Mouse (Mus musculus) lung, embryonic 16.5 days (tissue): ENCODE data around the gene Cnot2. TPM values are rescaled to one million over a fixed set of nuclear protein-coding genes. Genes with fewer than 3 reads are reported as not detected.
"Not testable (repeated sequence)": the region's sequence is repeated elsewhere in the genome, so short reads cannot be mapped to it uniquely, and the experiment has no call there.

Experiments
- ATAC-seq: fragments of 200-750 bp; cut with Nextera tagmentation; 2 replicates; pipeline ENCODE4 v1.8.0; 2017; ENCODE audit warnings: low read depth, mild to moderate bottlenecking, moderate library complexity
- H3K27ac ChIP-seq: fragments of 300-500 bp; sonication (generic); 2 replicates; pipeline ENCODE4 v1.5.1; 2014; ENCODE audit warnings: mild to moderate bottlenecking, control low read depth, low read length
- H3K27me3 ChIP-seq: fragments of 300-500 bp; sonication (generic); 2 replicates; pipeline ENCODE4 v1.6.1; 2014; ENCODE audit warnings: low read depth, low read length, mixed read lengths; ENCODE audit not compliant: control insufficient read depth, insufficient read depth
- H3K36me3 ChIP-seq: fragments of 300-500 bp; sonication (generic); 2 replicates; pipeline ENCODE4 v1.6.1; 2014; ENCODE audit warnings: low read length; ENCODE audit not compliant: control insufficient read depth, insufficient read depth
- H3K4me1 ChIP-seq: fragments of 300-500 bp; sonication (generic); replicated peaks from 2 replicates; pipeline ENCODE4 v1.6.1; 2014; ENCODE audit warnings: low read length, mixed read lengths; ENCODE audit not compliant: control insufficient read depth, insufficient read depth
- H3K4me2 ChIP-seq: fragments of 300-500 bp; sonication (generic); 2 replicates; pipeline ENCODE4 v1.6.1; 2014; ENCODE audit warnings: low read depth, low read length, control low read depth
- H3K4me3 ChIP-seq: fragments of 300-500 bp; sonication (generic); 2 replicates; pipeline ENCODE4 v1.5.1; 2014; ENCODE audit warnings: mild to moderate bottlenecking, low read length, control low read depth
- H3K9ac ChIP-seq: fragments of 300-500 bp; sonication (generic); 2 replicates; pipeline ENCODE4 v1.6.1; 2014; ENCODE audit warnings: low read length, control low read depth
- H3K9me3 ChIP-seq: fragments of 300-500 bp; sonication (generic); 2 replicates; pipeline ENCODE4 v1.6.1; 2016; ENCODE audit warnings: low read length; ENCODE audit not compliant: control insufficient read depth
- WGBS: fragments of 180-500 bp; shearing (Covaris S2); extraction: QIAGEN DNeasy Blood & Tissue Kit; methylation state at CpG from one replicate; pipeline ENCODE4 v1.1.7; 2014; 5-methylcytosine and 5-hydroxymethylcytosine counted together
- polyA plus RNA-seq: library from polyadenylated mRNA; unstranded; fragments of >200 nt; fragmentation: Nextera tagmentation; extraction: Ambion mirVana; gene quantifications from 2 replicates; pipeline ENCODE4 v1.2.1, GENCODE M21; 2015

Gene Cnot2
- polyA plus RNA-seq: 97.7 and 100 TPM in 2 replicates

GRCm38 (mm10) chr10:116581369-116581718 lies at the start of gene Cnot2:
Gene Cnot2 (minus strand): TSS chr10:116581511.
- Histone ChIP-seq H3K27ac (peak within 1 kb of the TSS; percentile 98), H3K9me3 (no peaks in the 10 kb centered on the region), H3K4me3 (peak within 1 kb of the TSS; percentile 98), H3K4me2 (peak within 1 kb of the TSS; percentile 72), H3K4me1 (peaks cover 6% of the 10 kb centered on the region; the same call in 1 of the 2 replicates), H3K27me3 (no peaks in the 10 kb centered on the region), H3K36me3 (peaks cover 3% of the 10 kb centered on the region; the same call in 1 of the 2 replicates), H3K9ac (peak within 1 kb of the TSS; percentile 97)
- ATAC-seq: peak; percentile 89
- WGBS: under 1% methylated on average over 44 of the region's 47 CpGs

GRCm38 (mm10) chr10:116628926-116629325 lies 47.6 kb upstream of the Cnot2 start:
- no peak for ATAC-seq
- Histone ChIP-seq H3K4me1 (no peaks in the 10 kb centered on the region), H3K9ac (no peak overlapping the region), H3K4me2 (no peak overlapping the region), H3K4me3 (no peak overlapping the region), H3K9me3 (no peaks in the 10 kb centered on the region), H3K27ac (no peak overlapping the region), H3K27me3 (no peaks in the 10 kb centered on the region), H3K36me3 (no peaks in the 10 kb centered on the region)
- 73% methylated on average over 5 of the region's 5 CpGs for WGBS

GRCm38 (mm10) chr10:116626009-116626408 lies 44.7 kb upstream of the Cnot2 start:
- Histone ChIP-seq H3K4me2 (no peak overlapping the region), H3K4me1 (no peaks in the 10 kb centered on the region), H3K9ac (no peak overlapping the region), H3K36me3 (no peaks in the 10 kb centered on the region), H3K27ac (no peak overlapping the region), H3K9me3 (peaks cover 7% of the 10 kb centered on the region), H3K27me3 (no peaks in the 10 kb centered on the region), H3K4me3 (no peak overlapping the region)
- ATAC-seq: no peak
- WGBS: 89% methylated on average over 1 of the region's 1 CpGs

- H3K36me3 ChIP-seq, H3K4me2 ChIP-seq, ATAC-seq, H3K27me3 ChIP-seq, H3K27ac ChIP-seq, H3K4me3 ChIP-seq, H3K4me1 ChIP-seq, H3K9ac ChIP-seq, H3K9me3 ChIP-seq: not testable (repeated sequence)
- 91% methylated on average over 8 of the region's 10 CpGs for WGBS
These were observed 31.9 kb upstream of the Cnot2 start for GRCm38 (mm10) chr10:116613250-116613649.

GRCm38 (mm10) chr10:116604905-116605162 lies 23.5 kb upstream of the Cnot2 start:
- H3K4me3 ChIP-seq: no peak overlapping the region
- no peaks in the 10 kb centered on the region for H3K27me3 ChIP-seq
- no peak overlapping the region for H3K27ac ChIP-seq
- no peak overlapping the region for H3K4me2 ChIP-seq
- no peaks in the 10 kb centered on the region for H3K36me3 ChIP-seq
- H3K9ac ChIP-seq: no peak overlapping the region
- no peaks in the 10 kb centered on the region for H3K9me3 ChIP-seq
- 94% methylated on average over 4 of the region's 4 CpGs for WGBS
- no peaks in the 10 kb centered on the region for H3K4me1 ChIP-seq
- no peak for ATAC-seq

- no peaks in the 10 kb centered on the region for H3K4me1 ChIP-seq
- no peaks in the 10 kb centered on the region for H3K27me3 ChIP-seq
- no peaks in the 10 kb centered on the region for H3K36me3 ChIP-seq
- no peak overlapping the region for H3K4me2 ChIP-seq
- no peak overlapping the region for H3K27ac ChIP-seq
- H3K4me3 ChIP-seq: no peak overlapping the region
- 77% methylated on average over 6 of the region's 6 CpGs for WGBS
- no peak for ATAC-seq
- no peak overlapping the region for H3K9ac ChIP-seq
- H3K9me3 ChIP-seq: no peaks in the 10 kb centered on the region
These were observed 23.0 kb upstream of the Cnot2 start for GRCm38 (mm10) chr10:116604081-116604904.

GRCm38 (mm10) chr10:116599056-116599850 lies 17.9 kb upstream of the Cnot2 start:
- H3K4me1 ChIP-seq: no peaks in the 10 kb centered on the region
- no peak overlapping the region for H3K9ac ChIP-seq
- ATAC-seq: no peak
- H3K4me3 ChIP-seq: no peak overlapping the region
- H3K36me3 ChIP-seq: no peaks in the 10 kb centered on the region
- no peaks in the 10 kb centered on the region for H3K9me3 ChIP-seq
- 80% methylated on average over 14 of the region's 14 CpGs for WGBS
- H3K4me2 ChIP-seq: no peak overlapping the region
- no peak overlapping the region for H3K27ac ChIP-seq
- no peaks in the 10 kb centered on the region for H3K27me3 ChIP-seq

- no peak overlapping the region for H3K27ac ChIP-seq
- WGBS: 24% methylated on average over 6 of the region's 6 CpGs
- no peaks in the 10 kb centered on the region for H3K9me3 ChIP-seq
- no peaks in the 10 kb centered on the region for H3K27me3 ChIP-seq
- ATAC-seq: no peak
- H3K4me1 ChIP-seq: peaks cover 6% of the 10 kb centered on the region; the same call in 1 of the 2 replicates
- peaks cover 3% of the 10 kb centered on the region; the same call in 1 of the 2 replicates for H3K36me3 ChIP-seq
- H3K9ac ChIP-seq: no peak overlapping the region
- H3K4me3 ChIP-seq: peak overlapping the region; percentile 13; the same call in 1 of the 2 replicates
- peak overlapping the region; percentile 72 for H3K4me2 ChIP-seq
These were observed 1.4 kb upstream of the Cnot2 start for GRCm38 (mm10) chr10:116582738-116583137.

GRCm38 (mm10) chr10:116581719-116582481 lies 589 bp upstream of the Cnot2 start:
- Histone ChIP-seq H3K4me3 (peak overlapping the region; percentile 98), H3K4me1 (peaks cover 6% of the 10 kb centered on the region; the same call in 1 of the 2 replicates), H3K9me3 (no peaks in the 10 kb centered on the region), H3K9ac (peak overlapping the region; percentile 97), H3K4me2 (peak overlapping the region; percentile 72), H3K27me3 (no peaks in the 10 kb centered on the region), H3K36me3 (peaks cover 3% of the 10 kb centered on the region; the same call in 1 of the 2 replicates), H3K27ac (peak overlapping the region; percentile 98)
- under 1% methylated on average over 59 of the region's 67 CpGs for WGBS
- peak; percentile 86 for ATAC-seq
